Mouse (Mus musculus) midbrain, embryonic 13.5 days (tissue): ENCODE measurements around the gene Anks6. TPM values are rescaled to one million over a fixed set of nuclear protein-coding genes. Genes with fewer than 3 reads are reported as not detected.

Experiments
- ATAC-seq: fragments of 200-750 bp; cut with Nextera tagmentation; 2 replicates; pipeline ENCODE4 v1.8.0; 2017; ENCODE audit warnings: mild to moderate bottlenecking, moderate TSS enrichment, moderate library complexity
- H3K27ac ChIP-seq: fragments of 300-500 bp; sonication (generic); 2 replicates; pipeline ENCODE4 v1.5.1; 2015; ENCODE audit warnings: inconsistent platforms, mild to moderate bottlenecking, moderate library complexity
- H3K27me3 ChIP-seq: fragments of 300-500 bp; sonication (generic); 2 replicates; pipeline ENCODE4 v1.6.1; 2015; ENCODE audit warnings: mild to moderate bottlenecking, inconsistent platforms
- H3K36me3 ChIP-seq: fragments of 300-500 bp; sonication (generic); 2 replicates; pipeline ENCODE4 v1.6.1; 2015; ENCODE audit warnings: mild to moderate bottlenecking, inconsistent platforms
- H3K4me1 ChIP-seq: fragments of 300-500 bp; sonication (generic); replicated peaks from 2 replicates; pipeline ENCODE4 v1.6.1; 2015; ENCODE audit warnings: inconsistent platforms
- H3K4me2 ChIP-seq: fragments of 300-500 bp; sonication (generic); replicated peaks from 2 replicates; pipeline ENCODE4 v1.6.1; 2015; ENCODE audit warnings: moderate library complexity, mild to moderate bottlenecking, inconsistent platforms
- H3K4me3 ChIP-seq: fragments of 300-500 bp; sonication (generic); replicated peaks from 2 replicates; pipeline ENCODE4 v1.5.1; 2015; ENCODE audit warnings: mild to moderate bottlenecking, inconsistent platforms
- H3K9ac ChIP-seq: fragments of 300-500 bp; sonication (generic); replicated peaks from 2 replicates; pipeline ENCODE4 v1.6.1; 2015; ENCODE audit warnings: mild to moderate bottlenecking, inconsistent platforms
- H3K9me3 ChIP-seq: fragments of 300-500 bp; sonication (generic); 2 replicates; pipeline ENCODE4 v1.6.1; 2016; ENCODE audit warnings: mild to moderate bottlenecking, inconsistent platforms
- WGBS: fragments of 180-500 bp; shearing (Covaris S2); methylation state at CpG from one replicate; pipeline ENCODE4 v1.1.7; 2015; 5-methylcytosine and 5-hydroxymethylcytosine counted together
- polyA plus RNA-seq: library from polyadenylated mRNA; unstranded; fragments of >200 nt; fragmentation: Nextera tagmentation; extraction: Ambion mirVana; gene quantifications from 2 replicates; pipeline ENCODE4 v1.2.1, GENCODE M21; 2015

Gene Anks6
- polyA plus RNA-seq, 1 experiment from 2014 or later = 4.4 TPM

GRCm38 (mm10) chr4:47037321-47037657 is 19.9 kb downstream of the Anks6 start:
- Histone ChIP-seq H3K36me3 (peaks cover 45% of the 10 kb centered on the region), H3K9me3 (no peaks in the 10 kb centered on the region), H3K27ac (no peak overlapping the region), H3K4me2 (no peak overlapping the region), H3K9ac (no peak overlapping the region), H3K27me3 (no peaks in the 10 kb centered on the region), H3K4me1 (peaks cover 16% of the 10 kb centered on the region), H3K4me3 (no peak overlapping the region)
- peak; percentile 68; the same call in 1 of the 2 replicates for ATAC-seq
- 21% methylated on average over 5 of the region's 5 CpGs for WGBS

GRCm38 (mm10) chr4:47036486-47037320 is 20.5 kb downstream of the Anks6 start:
- 72% methylated on average over 13 of the region's 13 CpGs for WGBS
- Histone ChIP-seq H3K4me3 (no peak overlapping the region), H3K4me2 (no peak overlapping the region), H3K36me3 (peaks cover 40% of the 10 kb centered on the region), H3K27me3 (no peaks in the 10 kb centered on the region), H3K9me3 (no peaks in the 10 kb centered on the region), H3K9ac (no peak overlapping the region), H3K4me1 (peaks cover 16% of the 10 kb centered on the region), H3K27ac (no peak overlapping the region)
- ATAC-seq = peak; percentile 43

GRCm38 (mm10) chr4:47035536-47035935 is 21.7 kb downstream of the Anks6 start:
- ATAC-seq = no peak
- H3K36me3 ChIP-seq = peaks cover 40% of the 10 kb centered on the region
- H3K9ac ChIP-seq = no peak overlapping the region
- peaks cover 19% of the 10 kb centered on the region for H3K4me1 ChIP-seq
- H3K27ac ChIP-seq = no peak overlapping the region
- no peak overlapping the region for H3K4me2 ChIP-seq
- no peaks in the 10 kb centered on the region for H3K9me3 ChIP-seq
- 61% methylated on average over 14 of the region's 14 CpGs for WGBS
- no peaks in the 10 kb centered on the region for H3K27me3 ChIP-seq
- H3K4me3 ChIP-seq = no peak overlapping the region

GRCm38 (mm10) chr4:47032171-47032570 is 25.1 kb downstream of the Anks6 start:
- Histone ChIP-seq H3K27me3 (no peaks in the 10 kb centered on the region), H3K9me3 (no peaks in the 10 kb centered on the region), H3K4me1 (peaks cover 21% of the 10 kb centered on the region), H3K4me2 (no peak overlapping the region), H3K27ac (no peak overlapping the region), H3K4me3 (no peak overlapping the region), H3K9ac (no peak overlapping the region), H3K36me3 (peaks cover 24% of the 10 kb centered on the region)
- ATAC-seq = no peak
- 89% methylated on average over 8 of the region's 8 CpGs for WGBS

- WGBS = 83% methylated on average over 5 of the region's 5 CpGs
- H3K27ac ChIP-seq = no peak overlapping the region
- peaks cover 32% of the 10 kb centered on the region for H3K36me3 ChIP-seq
- H3K4me2 ChIP-seq = no peak overlapping the region
- no peak overlapping the region for H3K4me3 ChIP-seq
- peaks cover 5% of the 10 kb centered on the region; the same call in 1 of the 2 replicates for H3K4me1 ChIP-seq
- no peaks in the 10 kb centered on the region for H3K9me3 ChIP-seq
- no peak overlapping the region for H3K9ac ChIP-seq
- ATAC-seq = no peak
- H3K27me3 ChIP-seq = no peaks in the 10 kb centered on the region
These were observed 28.4 kb downstream of the Anks6 start for GRCm38 (mm10) chr4:47028791-47029190.

GRCm38 (mm10) chr4:47023949-47024348 is 33.3 kb downstream of the Anks6 start:
- Histone ChIP-seq H3K4me2 (no peak overlapping the region), H3K4me1 (no peaks in the 10 kb centered on the region), H3K9ac (no peak overlapping the region), H3K27ac (no peak overlapping the region), H3K36me3 (peaks cover 27% of the 10 kb centered on the region), H3K27me3 (no peaks in the 10 kb centered on the region), H3K4me3 (no peak overlapping the region), H3K9me3 (no peaks in the 10 kb centered on the region)
- ATAC-seq = no peak
- WGBS = 73% methylated on average over 6 of the region's 6 CpGs

- Histone ChIP-seq H3K9me3 (no peaks in the 10 kb centered on the region), H3K36me3 (peaks cover 27% of the 10 kb centered on the region)
- 80% methylated on average over 10 of the region's 10 CpGs for WGBS
These were observed 34.2 kb downstream of the Anks6 start for GRCm38 (mm10) chr4:47022804-47023603.

GRCm38 (mm10) chr4:47020563-47020962 is 36.7 kb downstream of the Anks6 start:
- H3K27me3 ChIP-seq = no peaks in the 10 kb centered on the region
- 0 out of 2 replicates have a peak, but pooled peaks have one; percentile 6 for ATAC-seq
- no peak overlapping the region for H3K27ac ChIP-seq
- no peak overlapping the region for H3K4me3 ChIP-seq
- H3K9me3 ChIP-seq = no peaks in the 10 kb centered on the region
- 13% methylated on average over 5 of the region's 5 CpGs for WGBS
- H3K9ac ChIP-seq = no peak overlapping the region
- peaks cover 27% of the 10 kb centered on the region for H3K36me3 ChIP-seq
- H3K4me2 ChIP-seq = no peak overlapping the region
- no peaks in the 10 kb centered on the region for H3K4me1 ChIP-seq

More at GRCm38 (mm10) chr4:47022804-47023603, 34.2 kb downstream of the Anks6 start:
- Histone ChIP-seq H3K27me3 (no peaks in the 10 kb centered on the region), H3K4me2 (no peak overlapping the region), H3K27ac (no peak overlapping the region), H3K4me1 (no peaks in the 10 kb centered on the region), H3K4me3 (no peak overlapping the region), H3K9ac (no peak overlapping the region)
- no peak for ATAC-seq

- ATAC-seq = no peak
- WGBS = 85% methylated on average over 3 of the region's 3 CpGs
- no peak overlapping the region for H3K27ac ChIP-seq
These were observed 42.1 kb downstream of the Anks6 start for GRCm38 (mm10) chr4:47015156-47015555.

GRCm38 (mm10) chr4:47012476-47012875 is 44.8 kb downstream of the Anks6 start:
- no peak overlapping the region for H3K9ac ChIP-seq
- no peak overlapping the region for H3K4me2 ChIP-seq
- H3K4me3 ChIP-seq = no peak overlapping the region
- H3K27ac ChIP-seq = no peak overlapping the region
- peaks cover 20% of the 10 kb centered on the region for H3K36me3 ChIP-seq
- 72% methylated on average over 10 of the region's 10 CpGs for WGBS
- H3K9me3 ChIP-seq = no peaks in the 10 kb centered on the region
- no peaks in the 10 kb centered on the region; the same call in 1 of the 2 replicates for H3K27me3 ChIP-seq
- peaks cover 9% of the 10 kb centered on the region for H3K4me1 ChIP-seq
- no peak for ATAC-seq

More at GRCm38 (mm10) chr4:47015156-47015555, 42.1 kb downstream of the Anks6 start:
- H3K4me2 ChIP-seq = no peak overlapping the region
- no peaks in the 10 kb centered on the region for H3K9me3 ChIP-seq
- no peak overlapping the region for H3K4me3 ChIP-seq
- no peak overlapping the region for H3K9ac ChIP-seq
- peaks cover 9% of the 10 kb centered on the region for H3K4me1 ChIP-seq
- no peaks in the 10 kb centered on the region; the same call in 1 of the 2 replicates for H3K27me3 ChIP-seq
- H3K36me3 ChIP-seq = peaks cover 22% of the 10 kb centered on the region

GRCm38 (mm10) chr4:47010400-47011231 is 46.6 kb downstream of the Anks6 start:
- Histone ChIP-seq H3K36me3 (peaks cover 3% of the 10 kb centered on the region; the same call in 1 of the 2 replicates), H3K4me1 (peaks cover 9% of the 10 kb centered on the region), H3K9ac (0 out of 2 replicates have a peak overlapping the region, but pooled peaks have one; percentile 16), H3K4me2 (no peak overlapping the region), H3K9me3 (no peaks in the 10 kb centered on the region), H3K4me3 (no peak overlapping the region), H3K27ac (no peak overlapping the region), H3K27me3 (no peaks in the 10 kb centered on the region; the same call in 1 of the 2 replicates)
- WGBS = 60% methylated on average over 12 of the region's 12 CpGs
- ATAC-seq = no peak
